Comparison of ENCODE assay signal across 7 mouse cellular contexts in the genomic region with DNA sequence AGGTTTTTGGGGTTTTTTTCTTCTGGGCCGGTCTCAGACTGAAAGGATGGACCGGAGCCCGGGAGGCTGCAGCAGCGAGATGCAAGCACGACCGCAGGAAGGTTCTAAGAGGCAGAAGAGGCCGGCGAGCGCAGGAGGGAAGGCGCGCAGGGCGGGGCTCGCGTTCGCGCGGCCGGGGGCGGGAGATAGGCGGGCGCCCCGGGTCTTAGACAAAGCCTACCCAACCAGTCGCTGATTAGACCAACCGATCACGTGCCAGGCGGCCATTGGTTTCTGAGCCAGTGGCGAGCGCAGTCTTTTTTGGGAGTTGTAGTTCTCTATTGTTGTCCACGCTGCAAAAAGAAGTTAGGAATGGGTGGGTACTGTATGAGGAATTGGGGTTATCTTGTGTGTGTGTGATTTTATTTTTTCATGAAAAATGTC. TPM values are rescaled to one million over a fixed set of nuclear protein-coding genes. Genes with fewer than 3 reads are reported as not detected.
A peak's percentile ranks its signal among the peaks of the same experiment; 100 is the strongest.
DNase-seq lines count a peak whose midpoint lies in the region; ATAC-seq and TF ChIP-seq lines count a peak whose summit lies in the region.

A gene (minus strand): TSS at position 185 of the 423 bp plus-strand sequence.

- peak within 1 kb of the TSS; percentile 92 for H3K27ac ChIP-seq in embryonic facial prominence, embryonic 11.5 days (replicated peaks; ENCODE audit: low read depth, low read length)
- peak within 1 kb of the TSS; percentile 80 for H3K27ac ChIP-seq in kidney, adult 2 months (ENCODE audit: insufficient read depth, low read depth, low read length)
- H3K27ac ChIP-seq in limb, embryonic 12.5 days, result peak within 1 kb of the TSS; percentile 99
- peak within 1 kb of the TSS; percentile 98 for H3K27ac ChIP-seq in midbrain, embryonic 15.5 days
- H3K27ac ChIP-seq in spleen, adult 2 months (ENCODE audit: insufficient read depth, low read length), result peak within 1 kb of the TSS; percentile 84

- H3K4me2 ChIP-seq in embryonic facial prominence, embryonic 11.5 days (ENCODE audit: low read depth, low read length), result peak within 1 kb of the TSS; percentile 56
- H3K4me2 ChIP-seq in limb, embryonic 12.5 days, result peak within 1 kb of the TSS; percentile 74
- peak within 1 kb of the TSS; percentile 57 for H3K4me2 ChIP-seq in midbrain, embryonic 15.5 days

- no peaks in the 10 kb centered on the region for H3K27me3 ChIP-seq in embryonic facial prominence, embryonic 11.5 days (ENCODE audit: control insufficient read depth, insufficient read depth, low read length)
- no peaks in the 10 kb centered on the region for H3K27me3 ChIP-seq in kidney, adult 2 months (replicated peaks; ENCODE audit: control insufficient read depth, insufficient read depth, low read length)
- no peaks in the 10 kb centered on the region for H3K27me3 ChIP-seq in limb, embryonic 12.5 days
- no peaks in the 10 kb centered on the region for H3K27me3 ChIP-seq in midbrain, embryonic 15.5 days (replicated peaks)
- no peaks in the 10 kb centered on the region for H3K27me3 ChIP-seq in spleen, adult 2 months (ENCODE audit: control insufficient read depth, insufficient read depth, low read length)

- under 1% methylated on average over 29 of the region's 29 CpGs for WGBS in embryonic facial prominence, embryonic 11.5 days
- WGBS in kidney, adult 2 months, result 2% methylated on average over 29 of the region's 29 CpGs
- under 1% methylated on average over 29 of the region's 29 CpGs for WGBS in limb, embryonic 12.5 days
- 1% methylated on average over 29 of the region's 29 CpGs for WGBS in midbrain, embryonic 15.5 days
- 2% methylated on average over 29 of the region's 29 CpGs for WGBS in spleen, adult 2 months

- H3K9ac ChIP-seq in embryonic facial prominence, embryonic 11.5 days (replicated peaks; ENCODE audit: low read length), result peak within 1 kb of the TSS; percentile 97
- H3K9ac ChIP-seq in limb, embryonic 12.5 days (replicated peaks), result peak within 1 kb of the TSS; percentile 96
- peak within 1 kb of the TSS; percentile 97 for H3K9ac ChIP-seq in midbrain, embryonic 15.5 days

- peaks cover 6% of the 10 kb centered on the region; the same call in 1 of the 2 replicates for H3K4me1 ChIP-seq in embryonic facial prominence, embryonic 11.5 days (ENCODE audit: control insufficient read depth, insufficient read depth, low read length)
- H3K4me1 ChIP-seq in kidney, adult 2 months (ENCODE audit: control insufficient read depth, insufficient read depth, low read length), result peaks cover 20% of the 10 kb centered on the region
- H3K4me1 ChIP-seq in limb, embryonic 12.5 days (replicated peaks), result peaks cover 42% of the 10 kb centered on the region
- peaks cover 51% of the 10 kb centered on the region for H3K4me1 ChIP-seq in midbrain, embryonic 15.5 days
- no peaks in the 10 kb centered on the region for H3K4me1 ChIP-seq in spleen, adult 2 months (ENCODE audit: control insufficient read depth, insufficient read depth, insufficient read length)

- peak; percentile 97 for DNase-seq in adrenal gland, postnatal 14 days
- peak; percentile 98 for DNase-seq in embryonic facial prominence, embryonic 11.5 days (ENCODE audit: low spot score)
- DNase-seq in heart, adult 11 months, result peak; percentile 100
- peak; percentile 99 for DNase-seq in kidney, adult 2 months
- DNase-seq in spleen, adult 2 months (ENCODE audit: low read depth in 1 of 2, low spot score in 2 of 2), result peak; percentile 81 to 95

- TF ChIP-seq POLR2A in kidney, adult 2 months (IDR thresholded peaks at IDR 0.05; ENCODE audit: low read depth, low read length), result peak; percentile 70
- TF ChIP-seq POLR2A in spleen, adult 2 months (IDR thresholded peaks at IDR 0.05; ENCODE audit: low read depth, low read length), result peak; percentile 96

- H3K9me3 ChIP-seq in embryonic facial prominence, embryonic 11.5 days (replicated peaks; ENCODE audit: control insufficient read depth, low read length), result no peaks in the 10 kb centered on the region
- H3K9me3 ChIP-seq in limb, embryonic 12.5 days, result no peaks in the 10 kb centered on the region
- no peaks in the 10 kb centered on the region for H3K9me3 ChIP-seq in midbrain, embryonic 15.5 days

- peak; percentile 72 for ATAC-seq in embryonic facial prominence, embryonic 11.5 days (replicated peaks; ENCODE audit: insufficient number of reproducible peaks, low FRiP score, low TSS enrichment, low read depth)
- ATAC-seq in limb, embryonic 12.5 days (ENCODE audit: insufficient number of reproducible peaks, insufficient read depth, low FRiP score, low TSS enrichment, low read depth), result peak; percentile 56
- ATAC-seq in midbrain, embryonic 15.5 days (replicated peaks), result peak; percentile 79

- no peak for TF ChIP-seq CTCF in kidney, adult 2 months (conservative IDR thresholded peaks at IDR 0.05; ENCODE audit: insufficient read depth, insufficient read length, low read depth, low read length)
- no peak for TF ChIP-seq CTCF in spleen, adult 2 months (IDR thresholded peaks at IDR 0.05; ENCODE audit: extremely low read depth, insufficient read depth, insufficient read length, insufficient replicate concordance)

- H3K36me3 ChIP-seq in embryonic facial prominence, embryonic 11.5 days (replicated peaks; ENCODE audit: control insufficient read depth, insufficient read depth, low read depth, low read length), result peaks cover 19% of the 10 kb centered on the region
- no peaks in the 10 kb centered on the region for H3K36me3 ChIP-seq in kidney, adult 2 months (ENCODE audit: control insufficient read depth, insufficient read depth, low read length)
- peaks cover 37% of the 10 kb centered on the region for H3K36me3 ChIP-seq in limb, embryonic 12.5 days
- H3K36me3 ChIP-seq in midbrain, embryonic 15.5 days (replicated peaks), result peaks cover 26% of the 10 kb centered on the region
- H3K36me3 ChIP-seq in spleen, adult 2 months (ENCODE audit: control insufficient read depth, insufficient read depth, low read length), result peaks cover 22% of the 10 kb centered on the region

- peak within 1 kb of the TSS; percentile 81 for H3K4me3 ChIP-seq in embryonic facial prominence, embryonic 11.5 days (ENCODE audit: low read depth, low read length)
- H3K4me3 ChIP-seq in kidney, adult 2 months (ENCODE audit: insufficient read depth, low read depth, low read length), result peak within 1 kb of the TSS; percentile 87
- peak within 1 kb of the TSS; percentile 81 for H3K4me3 ChIP-seq in limb, embryonic 12.5 days (replicated peaks)
- peak within 1 kb of the TSS; percentile 96 for H3K4me3 ChIP-seq in midbrain, embryonic 15.5 days
- peak within 1 kb of the TSS; percentile 68 for H3K4me3 ChIP-seq in spleen, adult 2 months (ENCODE audit: extremely low read depth, insufficient read depth, insufficient read length)

RNA-seq across cellular contexts. Expression of the gene that starts here (rescaled TPM):
- 285 and 320 TPM in 2 replicates for total RNA-seq in adrenal gland, postnatal 14 days (2021)
- 1,420 and 1,481 TPM in 2 replicates for polyA plus RNA-seq in embryonic facial prominence, embryonic 11.5 days (2014; fragmentation: Nextera tagmentation; extraction: Ambion mirVana)
- polyA plus RNA-seq in kidney, adult 2 months (2012; rRNA removed), result 98.9 and 109 TPM in 2 replicates
- polyA plus RNA-seq in limb, embryonic 12.5 days (2016; fragmentation: Nextera tagmentation; extraction: Ambion mirVana), result 1,183 and 1,215 TPM in 2 replicates
- polyA plus RNA-seq in midbrain, embryonic 15.5 days (2015; fragmentation: Nextera tagmentation; extraction: Ambion mirVana), result 1,854 and 1,858 TPM in 2 replicates
- polyA plus RNA-seq in spleen, adult 2 months (2012; rRNA removed), result 305 and 404 TPM in 2 replicates

Comparison
In these comparisons a context has a peak if more than half of its experiments do, and no peak if none do; other contexts are left out.
1. Peak in every context shown above with its lines: DNase-seq, ATAC-seq, H3K4me3 ChIP-seq and H3K27ac ChIP-seq.